Comparison of ENCODE assay signal across 8 mouse cellular contexts in genomic region chr17:62415152-62415551, GRCm38 (mm10).
DNase-seq lines count a peak whose midpoint lies in the region; ATAC-seq and TF ChIP-seq lines count a peak whose summit lies in the region.
"Had no signal": no experiment of that assay in that cellular context is flagged by ENCODE, and none has a peak within 500 bp of the region (broad histone marks: within the 10 kb centered on the region; RNA-seq: fewer than 3 reads in every experiment).

No protein-coding gene starts in this region.

- peak; percentile 3 for DNase-seq in kidney, adult 2 months
- DNase-seq in kidney, postnatal 25 days = no peak
- DNase-seq in forebrain, postnatal 0 days = peak; percentile 44
- peak; percentile 80 for DNase-seq in heart, postnatal 4 days
- DNase-seq in right cerebral cortex, postnatal 25 days = peak; percentile 10
- DNase-seq in thymus, adult 18-20 months = no peak
- no peak for DNase-seq in ovary, postnatal 36 days (ENCODE audit: low spot score)
- DNase-seq: lung, adult 2 months had no signal

- no peaks in the 10 kb centered on the region for H3K4me1 ChIP-seq in kidney, adult 2 months (ENCODE audit: control insufficient read depth, insufficient read depth, low read length)
- no peaks in the 10 kb centered on the region for H3K4me1 ChIP-seq in forebrain, postnatal 0 days (ENCODE audit: insufficient read depth)

- peak; percentile 63 for ATAC-seq in forebrain, postnatal 0 days

- H3K9me3 ChIP-seq in forebrain, postnatal 0 days (ENCODE audit: low read length) = no peaks in the 10 kb centered on the region

- H3K27me3 ChIP-seq in kidney, adult 2 months (replicated peaks; ENCODE audit: control insufficient read depth, insufficient read depth, low read length) = no peaks in the 10 kb centered on the region
- H3K27me3 ChIP-seq in forebrain, postnatal 0 days (ENCODE audit: insufficient read depth, low read length) = no peaks in the 10 kb centered on the region

- TF ChIP-seq CTCF in kidney, adult 2 months (conservative IDR thresholded peaks at IDR 0.05; ENCODE audit: insufficient read depth, insufficient read length, low read depth, low read length) = no peak
- no peak for TF ChIP-seq CTCF in forebrain, postnatal 0 days (IDR thresholded peaks at IDR 0.05; ENCODE audit: low read depth)

- 86% methylated on average over 4 of the region's 4 CpGs for WGBS in kidney, adult 2 months
- 66% methylated on average over 4 of the region's 4 CpGs for WGBS in forebrain, postnatal 0 days

- no peak for TF ChIP-seq POLR2A in kidney, adult 2 months (IDR thresholded peaks at IDR 0.05; ENCODE audit: low read depth, low read length)

- H3K27ac ChIP-seq in kidney, adult 2 months (ENCODE audit: insufficient read depth, low read depth, low read length) = no peak overlapping the region
- H3K27ac ChIP-seq in forebrain, postnatal 0 days (ENCODE audit: low read depth, low read length) = no peak overlapping the region

- no peak overlapping the region for H3K9ac ChIP-seq in forebrain, postnatal 0 days

- no peaks in the 10 kb centered on the region for H3K36me3 ChIP-seq in kidney, adult 2 months (ENCODE audit: control insufficient read depth, insufficient read depth, low read length)
- H3K36me3 ChIP-seq in forebrain, postnatal 0 days (ENCODE audit: insufficient read depth) = no peaks in the 10 kb centered on the region

- no peak overlapping the region for H3K4me2 ChIP-seq in forebrain, postnatal 0 days (ENCODE audit: low read depth)

- H3K4me3 ChIP-seq in kidney, adult 2 months (ENCODE audit: insufficient read depth, low read depth, low read length) = no peak overlapping the region
- H3K4me3 ChIP-seq in forebrain, postnatal 0 days (ENCODE audit: low read depth, low read length) = no peak overlapping the region

Comparison
In these comparisons a context has a peak if more than half of its experiments do, and no peak if none do; other contexts are left out.
1. DNase-seq: peak in kidney, adult 2 months (single experiment), forebrain, postnatal 0 days (single experiment), heart, postnatal 4 days (single experiment) and right cerebral cortex, postnatal 25 days (single experiment); none in kidney, postnatal 25 days (0 of 2), thymus, adult 18-20 months (0 of 2) and ovary, postnatal 36 days (single experiment).